14 mouse cellular contexts compared by ENCODE assay signal in the genomic region with DNA sequence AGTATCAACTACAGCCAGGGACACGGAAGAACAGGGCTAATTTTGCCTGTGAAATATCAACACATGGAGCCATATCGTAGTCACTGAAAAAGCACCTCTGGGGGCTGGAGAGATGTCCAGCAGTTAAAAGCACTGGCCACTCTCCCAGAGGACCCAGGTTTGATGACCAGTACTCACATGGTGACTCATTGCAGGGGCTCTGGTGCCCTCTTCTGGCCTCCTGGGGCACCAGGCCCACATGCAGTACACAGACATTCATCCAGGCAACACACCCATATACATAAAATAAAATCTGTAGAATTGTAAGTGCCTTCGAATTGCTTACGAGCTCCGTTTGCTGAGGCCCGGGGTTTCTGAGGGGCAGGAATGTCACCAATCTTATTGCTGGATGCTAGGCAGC. TPM values are rescaled to one million over a fixed set of nuclear protein-coding genes. Genes with fewer than 3 reads are reported as not detected.
A peak's percentile ranks its signal among the peaks of the same experiment; 100 is the strongest.
DNase-seq lines count a peak whose midpoint lies in the region; ATAC-seq and TF ChIP-seq lines count a peak whose summit lies in the region.
"Had no signal": no experiment of that assay in that cellular context is flagged by ENCODE, and none has a peak within 500 bp of the region (broad histone marks: within the 10 kb centered on the region; RNA-seq: fewer than 3 reads in every experiment).

No protein-coding gene starts in this region.

- H3K4me2 ChIP-seq in intestine, postnatal 0 days (replicated peaks; ENCODE audit: low read depth): no peak overlapping the region
- H3K4me2 ChIP-seq in intestine, embryonic 15.5 days (replicated peaks): no peak overlapping the region
- no peak overlapping the region for H3K4me2 ChIP-seq in midbrain, embryonic 14.5 days (ENCODE audit: low read length)
- H3K4me2 ChIP-seq in midbrain, embryonic 13.5 days (replicated peaks): no peak overlapping the region
- H3K4me2 ChIP-seq: limb, embryonic 15.5 days had no signal

- H3K9ac ChIP-seq in intestine, postnatal 0 days (ENCODE audit: low read depth, low read length): no peak overlapping the region
- H3K9ac ChIP-seq in intestine, embryonic 15.5 days: no peak overlapping the region
- no peak overlapping the region for H3K9ac ChIP-seq in midbrain, embryonic 14.5 days (replicated peaks; ENCODE audit: low read length)
- no peak overlapping the region for H3K9ac ChIP-seq in midbrain, embryonic 13.5 days (replicated peaks)
- H3K9ac ChIP-seq: limb, embryonic 15.5 days had no signal

- peak; percentile 31 for DNase-seq in midbrain, embryonic 14.5 days
- DNase-seq in Muller cell, postnatal 12 days (ENCODE audit: inconsistent ontology term): peak; percentile 46
- peak; percentile 39 to 50 for DNase-seq in kidney, postnatal 25 days
- no peak for DNase-seq in right cerebral cortex, postnatal 36 days (ENCODE audit: low spot score in 2 of 2)
- DNase-seq: adrenal gland, adult 2 months; layer of hippocampus, adult 9-11 months; spleen, adult 18-20 months; thymus, adult 18-20 months had no signal

- H3K4me1 ChIP-seq in intestine, postnatal 0 days (replicated peaks; ENCODE audit: control insufficient read depth, insufficient read depth, low read length): 0 out of 2 replicates have a peak, but pooled peaks cover 2% of the 10 kb centered on the region
- peaks cover 14% of the 10 kb centered on the region for H3K4me1 ChIP-seq in intestine, embryonic 15.5 days (replicated peaks)
- H3K4me1 ChIP-seq in midbrain, embryonic 14.5 days (ENCODE audit: control insufficient read depth, insufficient read depth, low read length): peaks cover 7% of the 10 kb centered on the region; the same call in 1 of the 2 replicates
- H3K4me1 ChIP-seq in midbrain, embryonic 13.5 days (replicated peaks): peaks cover 9% of the 10 kb centered on the region

- ATAC-seq in intestine, postnatal 0 days: no peak
- ATAC-seq in intestine, embryonic 15.5 days: no peak
- ATAC-seq in midbrain, embryonic 14.5 days (ENCODE audit: low FRiP score, low TSS enrichment): no peak
- ATAC-seq in midbrain, embryonic 13.5 days: no peak
- no peak for ATAC-seq in inflammation-experienced regulatory T-cells, adult 6 months

- 79% methylated on average over 6 of the region's 6 CpGs for WGBS in intestine, postnatal 0 days
- 87% methylated on average over 6 of the region's 6 CpGs for WGBS in intestine, embryonic 15.5 days
- 89% methylated on average over 6 of the region's 6 CpGs for WGBS in midbrain, embryonic 14.5 days
- WGBS in midbrain, embryonic 13.5 days: 91% methylated on average over 6 of the region's 6 CpGs

- no peak overlapping the region for H3K4me3 ChIP-seq in intestine, postnatal 0 days (ENCODE audit: low read depth, low read length)
- no peak overlapping the region for H3K4me3 ChIP-seq in intestine, embryonic 15.5 days (replicated peaks)
- H3K4me3 ChIP-seq in midbrain, embryonic 14.5 days (replicated peaks; ENCODE audit: low read depth, low read length): no peak overlapping the region
- no peak overlapping the region for H3K4me3 ChIP-seq in midbrain, embryonic 13.5 days (replicated peaks)
- H3K4me3 ChIP-seq: limb, embryonic 15.5 days had no signal

- H3K27ac ChIP-seq in intestine, postnatal 0 days (ENCODE audit: low read depth, low read length): no peak overlapping the region
- H3K27ac ChIP-seq in intestine, embryonic 15.5 days: no peak overlapping the region
- no peak overlapping the region for H3K27ac ChIP-seq in midbrain, embryonic 14.5 days (replicated peaks; ENCODE audit: low read depth, low read length)
- no peak overlapping the region for H3K27ac ChIP-seq in midbrain, embryonic 13.5 days
- H3K27ac ChIP-seq: limb, embryonic 15.5 days had no signal

- H3K9me3 ChIP-seq in intestine, postnatal 0 days (ENCODE audit: control insufficient read depth): no peaks in the 10 kb centered on the region
- H3K9me3 ChIP-seq in intestine, embryonic 15.5 days: no peaks in the 10 kb centered on the region
- H3K9me3 ChIP-seq in midbrain, embryonic 14.5 days (ENCODE audit: control insufficient read depth, low read length): no peaks in the 10 kb centered on the region
- no peaks in the 10 kb centered on the region for H3K9me3 ChIP-seq in midbrain, embryonic 13.5 days
- H3K9me3 ChIP-seq: limb, embryonic 15.5 days had no signal

- H3K36me3 ChIP-seq in intestine, postnatal 0 days (ENCODE audit: control insufficient read depth, insufficient read depth): no peaks in the 10 kb centered on the region; the same call in 1 of the 2 replicates
- H3K36me3 ChIP-seq in intestine, embryonic 15.5 days: no peaks in the 10 kb centered on the region
- H3K36me3 ChIP-seq in midbrain, embryonic 14.5 days (ENCODE audit: control insufficient read depth, insufficient read depth, low read length): 0 out of 2 replicates have a peak, but pooled peaks cover 5% of the 10 kb centered on the region
- peaks cover 9% of the 10 kb centered on the region; the same call in 1 of the 2 replicates for H3K36me3 ChIP-seq in midbrain, embryonic 13.5 days
- H3K36me3 ChIP-seq: G1E had no signal

- TF ChIP-seq CTCF in intestine, postnatal 0 days (IDR thresholded peaks at IDR 0.05; ENCODE audit: low read depth): peak; percentile 57

- no peaks in the 10 kb centered on the region for H3K27me3 ChIP-seq in intestine, postnatal 0 days (replicated peaks; ENCODE audit: control insufficient read depth, insufficient read depth, low read length)
- no peaks in the 10 kb centered on the region for H3K27me3 ChIP-seq in intestine, embryonic 15.5 days (replicated peaks)
- no peaks in the 10 kb centered on the region for H3K27me3 ChIP-seq in midbrain, embryonic 14.5 days (ENCODE audit: control insufficient read depth, insufficient read depth, low read length)
- H3K27me3 ChIP-seq in midbrain, embryonic 13.5 days: no peaks in the 10 kb centered on the region

RNA-seq across cellular contexts. Expression of gene Anks6, which starts 10.3 kb away (rescaled TPM):
- 1.2 and 1.3 TPM in 2 replicates for polyA plus RNA-seq in intestine, postnatal 0 days (2015; fragmentation: Nextera tagmentation; extraction: Ambion mirVana)
- polyA plus RNA-seq in intestine, embryonic 15.5 days (2015; fragmentation: Nextera tagmentation; extraction: Ambion mirVana): 2.9 TPM in 2 replicates
- 5.3 and 6.0 TPM in 2 replicates for polyA plus RNA-seq in midbrain, embryonic 14.5 days (2014; fragmentation: Nextera tagmentation; extraction: Ambion mirVana)
- polyA plus RNA-seq in midbrain, embryonic 13.5 days (2015; fragmentation: Nextera tagmentation; extraction: Ambion mirVana): 3.9 and 4.4 TPM in 2 replicates
- polyA plus RNA-seq in inflammation-experienced regulatory T-cells, adult 6 months (2017; shearing (Covaris generic)): not detected
- polyA plus RNA-seq: G1E had no signal

RNA-seq across cellular contexts. Expression of gene Galnt12, which starts 44.7 kb away (rescaled TPM):
- 16.5 and 19.2 TPM in 2 replicates for polyA plus RNA-seq in intestine, postnatal 0 days (2015; fragmentation: Nextera tagmentation; extraction: Ambion mirVana)
- 21.5 and 23.7 TPM in 2 replicates for polyA plus RNA-seq in intestine, embryonic 15.5 days (2015; fragmentation: Nextera tagmentation; extraction: Ambion mirVana)
- 1.8 and 3.1 TPM in 2 replicates for polyA plus RNA-seq in midbrain, embryonic 14.5 days (2014; fragmentation: Nextera tagmentation; extraction: Ambion mirVana)
- polyA plus RNA-seq in midbrain, embryonic 13.5 days (2015; fragmentation: Nextera tagmentation; extraction: Ambion mirVana): 2.7 and 5.6 TPM in 2 replicates
- 1 to 10 TPM; 5.4 to 7.2 (median 6.0) TPM for polyA plus RNA-seq in inflammation-experienced regulatory T-cells, adult 6 months (2017; shearing (Covaris generic))
- polyA plus RNA-seq: G1E had no signal

RNA-seq across cellular contexts. Expression of gene Gabbr2, which starts 55.3 kb away (rescaled TPM):
- 0.07 and 0.14 TPM in 2 replicates for polyA plus RNA-seq in intestine, postnatal 0 days (2015; fragmentation: Nextera tagmentation; extraction: Ambion mirVana)
- polyA plus RNA-seq in intestine, embryonic 15.5 days (2015; fragmentation: Nextera tagmentation; extraction: Ambion mirVana): 0.15 and 0.19 TPM in 2 replicates
- 8.6 and 10.7 TPM in 2 replicates for polyA plus RNA-seq in midbrain, embryonic 14.5 days (2014; fragmentation: Nextera tagmentation; extraction: Ambion mirVana)
- polyA plus RNA-seq in midbrain, embryonic 13.5 days (2015; fragmentation: Nextera tagmentation; extraction: Ambion mirVana): 3.0 and 3.8 TPM in 2 replicates
- not detected for polyA plus RNA-seq in inflammation-experienced regulatory T-cells, adult 6 months (2017; shearing (Covaris generic))
- polyA plus RNA-seq: G1E had no signal

Comparison
In these comparisons a context has a peak if more than half of its experiments do, and no peak if none do; other contexts are left out.
1. DNase-seq: peak in midbrain, embryonic 14.5 days (single experiment), Muller cell, postnatal 12 days (single experiment) and kidney, postnatal 25 days (2 of 2); none in right cerebral cortex, postnatal 36 days (0 of 2).